Mouse (Mus musculus) urinary bladder, postnatal 4 days (tissue): ENCODE results near the gene Il27ra.
"Not testable (repeated sequence)": the region's sequence is repeated elsewhere in the genome, so short reads cannot be mapped to it uniquely, and the experiment has no call there.

Experiments
- DNase-seq, 2 experiments: peaks; one replicate each; pipeline ENCODE4 v3.0.0; 2021 to 2022; ENCODE audit warnings: low spot score in 2 of 2

Gene Il27ra

GRCm38 (mm10) chr8:84019738-84020137 is 22.7 kb downstream of the Il27ra start:
- no peak for DNase-seq

- no peak for DNase-seq
Measured at GRCm38 (mm10) chr8:84015833-84016232, 26.6 kb downstream of the Il27ra start.

- DNase-seq = no peak
Measured at GRCm38 (mm10) chr8:84012499-84013165, 29.8 kb downstream of the Il27ra start.

- DNase-seq = no peak
Measured at GRCm38 (mm10) chr8:84011705-84012498, 30.5 kb downstream of the Il27ra start, which contains the start of gene 2210011C24Rik. TSS of gene 2210011C24Rik (minus strand) at chr8:84012171.

- peak; percentile 60 to 80 for DNase-seq
Measured at GRCm38 (mm10) chr8:84010625-84011611, 31.5 kb downstream of the Il27ra start.

GRCm38 (mm10) chr8:84009876-84010275 is 32.5 kb downstream of the Il27ra start:
- DNase-seq = peak; percentile 80 to 90

- DNase-seq = no peak
Measured at GRCm38 (mm10) chr8:84008362-84008761, 34.0 kb downstream of the Il27ra start.

- DNase-seq = not testable (repeated sequence)
Measured at GRCm38 (mm10) chr8:84005502-84005901, 36.9 kb downstream of the Il27ra start.

- peak; percentile 90 to 93 for DNase-seq
Measured at GRCm38 (mm10) chr8:84004533-84005201, 37.7 kb downstream of the Il27ra start.

- no peak for DNase-seq
Measured at GRCm38 (mm10) chr8:84003612-84004246, 38.7 kb downstream of the Il27ra start.

- no peak for DNase-seq
Measured at GRCm38 (mm10) chr8:84002957-84003611, 39.3 kb downstream of the Il27ra start.

GRCm38 (mm10) chr8:84001281-84002000 is 40.9 kb downstream of the Il27ra start, which contains the start of gene 1700067K01Rik:
TSS of gene 1700067K01Rik (plus strand) at chr8:84001502.
- DNase-seq = no peak

GRCm38 (mm10) chr8:83999825-84000224 is 42.6 kb downstream of the Il27ra start:
- no peak for DNase-seq

GRCm38 (mm10) chr8:83999057-83999705 is 43.2 kb downstream of the Il27ra start:
- no peak for DNase-seq

GRCm38 (mm10) chr8:83998231-83999056 is 43.9 kb downstream of the Il27ra start:
- DNase-seq = peak in 1 of 2 experiments; percentile 46

GRCm38 (mm10) chr8:83997511-83998141 is 44.8 kb downstream of the Il27ra start, which contains the start of gene Samd1:
TSS of gene Samd1 (plus strand) at chr8:83997672.
- peak in 1 of 2 experiments; percentile 48 for DNase-seq
